Mouse (Mus musculus) liver, adult 2 months (tissue): ENCODE results near the gene Fstl3.

Source experiments
- CTCF ChIP-seq: fragments of 200-500 bp; IDR thresholded peaks from 2 replicates; pipeline ENCODE4 v1.5.1; 2011; ENCODE audit warnings: low read depth, low read length, control low read depth
- POLR2A ChIP-seq: fragments of 200-500 bp; IDR thresholded peaks from 2 replicates; pipeline ENCODE4 v1.6.1; 2011; ENCODE audit warnings: low read length, control low read depth; ENCODE audit not compliant: insufficient read depth; ENCODE audit errors: extremely low read depth

DNA sequence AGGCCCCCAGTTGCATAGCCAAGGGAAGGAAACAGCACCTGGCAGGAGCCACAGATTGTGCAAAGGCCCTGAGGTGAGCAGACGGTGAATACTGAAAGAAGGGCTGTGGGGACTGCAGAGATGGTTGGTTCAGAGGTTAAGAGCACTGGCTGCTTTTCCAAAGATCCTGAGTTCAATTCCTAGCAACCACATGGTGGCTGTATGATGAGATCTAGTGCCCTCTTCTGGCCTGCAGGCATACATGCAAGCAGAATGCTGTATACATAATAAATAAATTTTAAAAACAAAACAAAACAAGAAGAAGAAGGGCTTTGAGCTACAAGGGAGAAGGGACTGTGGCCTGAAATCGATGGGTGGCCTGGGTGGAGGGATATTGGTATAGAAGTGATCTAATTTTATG is 40.0 kb downstream of the Fstl3 start:
- TF ChIP-seq CTCF (no peak), POLR2A (no peak)
